Mouse (Mus musculus) duodenum, adult 2 months (tissue): ENCODE measurements around the gene Mrps22. TPM values are rescaled to one million over a fixed set of nuclear protein-coding genes. Genes with fewer than 3 reads are reported as not detected.

Experiments used
- polyA plus RNA-seq: library from polyadenylated mRNA; depleted of rRNA; stranded (reverse); fragments of >200 nt; gene quantifications from 2 replicates; pipeline ENCODE4 v1.2.3, GENCODE M21; 2012; ENCODE audit warnings: low replicate concordance; rRNA removed

Gene Mrps22
- polyA plus RNA-seq = 12.4 and 32.4 TPM in 2 replicates

GRCm38 (mm10) chr9:98601156-98601836 lies at the start of gene Mrps22:
Mrps22 (minus strand) TSS chr9:98601660.

GRCm38 (mm10) chr9:98563137-98564126 lies 38.0 kb downstream of the Mrps22 start, which contains the start of gene Copb2:
Copb2 (plus strand) TSS chr9:98563721.

Other genes starting within 250 kb of the Mrps22 start
- gene Rbp1, start 178.7 kb downstream of the Mrps22 start, polyA plus RNA-seq = 1.5 and 4.5 TPM in 2 replicates
- 191 and 342 TPM in 2 replicates for gene Rbp2, start 115.5 kb downstream of the Mrps22 start, polyA plus RNA-seq
- 11.3 and 11.7 TPM in 2 replicates for gene Copb2, start 37.9 kb downstream of the Mrps22 start, polyA plus RNA-seq
- gene Prr23a1, start 240.8 kb upstream of the Mrps22 start, polyA plus RNA-seq = not detected in 2 replicates